Mouse (Mus musculus): ENCODE measurements around the gene Cx3cl1. TPM values are rescaled to one million over a fixed set of nuclear protein-coding genes. Genes with fewer than 3 reads are reported as not detected.

Cx3cl1 gene
- polyA plus RNA-seq, 1 experiment from 2014 or later = 8.9 TPM

Other genes with a start within 250 kb of the Cx3cl1 start
- gene Cpne2, start 239.0 kb upstream of the Cx3cl1 start, polyA plus RNA-seq (2016; fragmentation: Nextera tagmentation; extraction: Ambion mirVana) = 16.2 and 16.3 TPM in 2 replicates
- 48.3 and 48.9 TPM in 2 replicates for gene Rspry1, start 170.1 kb upstream of the Cx3cl1 start, polyA plus RNA-seq (2016; fragmentation: Nextera tagmentation; extraction: Ambion mirVana)
- 90.1 and 90.5 TPM in 2 replicates for gene Fam192a, start 170.0 kb upstream of the Cx3cl1 start, polyA plus RNA-seq (2016; fragmentation: Nextera tagmentation; extraction: Ambion mirVana)
- gene Arl2bp, start 105.4 kb upstream of the Cx3cl1 start, polyA plus RNA-seq (2016; fragmentation: Nextera tagmentation; extraction: Ambion mirVana) = 209 and 223 TPM in 2 replicates
- gene Pllp, start 75.7 kb upstream of the Cx3cl1 start, polyA plus RNA-seq (2016; fragmentation: Nextera tagmentation; extraction: Ambion mirVana) = 0.20 and 0.27 TPM in 2 replicates
- gene Ccl22, start 26.4 kb upstream of the Cx3cl1 start, polyA plus RNA-seq (2016; fragmentation: Nextera tagmentation; extraction: Ambion mirVana) = not detected in 2 replicates
- not detected in 2 replicates for gene Ccl17, start 38.4 kb downstream of the Cx3cl1 start, polyA plus RNA-seq (2016; fragmentation: Nextera tagmentation; extraction: Ambion mirVana)
- gene Coq9, start 66.3 kb downstream of the Cx3cl1 start, polyA plus RNA-seq (2016; fragmentation: Nextera tagmentation; extraction: Ambion mirVana) = 51.1 and 56.6 TPM in 2 replicates
- gene Ciapin1, start 66.3 kb downstream of the Cx3cl1 start, polyA plus RNA-seq (2016; fragmentation: Nextera tagmentation; extraction: Ambion mirVana) = 178 and 180 TPM in 2 replicates
- 176 and 179 TPM in 2 replicates for gene Polr2c, start 85.4 kb downstream of the Cx3cl1 start, polyA plus RNA-seq (2016; fragmentation: Nextera tagmentation; extraction: Ambion mirVana)
- gene Dok4, start 104.3 kb downstream of the Cx3cl1 start, polyA plus RNA-seq (2016; fragmentation: Nextera tagmentation; extraction: Ambion mirVana) = 14.4 and 14.9 TPM in 2 replicates
- 11.9 and 13.5 TPM in 2 replicates for gene Ccdc102a, start 146.1 kb downstream of the Cx3cl1 start, polyA plus RNA-seq (2016; fragmentation: Nextera tagmentation; extraction: Ambion mirVana)
- gene Adgrg5, start 151.7 kb downstream of the Cx3cl1 start, polyA plus RNA-seq (2016; fragmentation: Nextera tagmentation; extraction: Ambion mirVana) = 0.43 and 0.62 TPM in 2 replicates
- gene Adgrg1, start 202.7 kb downstream of the Cx3cl1 start, polyA plus RNA-seq (2016; fragmentation: Nextera tagmentation; extraction: Ambion mirVana) = 94.8 and 107 TPM in 2 replicates
- 4.9 and 5.2 TPM in 2 replicates for gene Adgrg3, start 245.7 kb downstream of the Cx3cl1 start, polyA plus RNA-seq (2016; fragmentation: Nextera tagmentation; extraction: Ambion mirVana)

All from forebrain, embryonic 10.5 days (tissue).